Mouse (Mus musculus): Measurements from ENCODE around the gene Uck1.

Gene Uck1

GRCm38 (mm10) chr2:32218541-32219334, 41.2 kb downstream of the Uck1 start:
- no peak for DNase-seq (ENCODE audit: low read depth)

GRCm38 (mm10) chr2:32218113-32218512, 41.8 kb downstream of the Uck1 start:
- peak; percentile 32 for DNase-seq (ENCODE audit: low read depth)

GRCm38 (mm10) chr2:32217656-32218055, 42.3 kb downstream of the Uck1 start:
- no peak for DNase-seq (ENCODE audit: low read depth)

- DNase-seq (ENCODE audit: low read depth) = no peak
Observed at GRCm38 (mm10) chr2:32216506-32216905, 43.5 kb downstream of the Uck1 start.

- DNase-seq (ENCODE audit: low read depth) = no peak
Observed at GRCm38 (mm10) chr2:32215576-32215975, 44.4 kb downstream of the Uck1 start.

GRCm38 (mm10) chr2:32213000-32213399, 47.0 kb downstream of the Uck1 start:
- DNase-seq (ENCODE audit: low read depth) = no peak

- DNase-seq (ENCODE audit: low read depth) = no peak
Observed at GRCm38 (mm10) chr2:32211689-32212088, 48.3 kb downstream of the Uck1 start.

GRCm38 (mm10) chr2:32207682-32208081, 52.3 kb downstream of the Uck1 start:
- no peak for DNase-seq (ENCODE audit: low read depth)
